Mouse (Mus musculus) ovary, postnatal 36 days (tissue): ENCODE results near the gene Sema4a.

Experiments
- DNase-seq: peaks from one replicate; pipeline ENCODE4 v3.0.0; 2022; ENCODE audit warnings: low spot score, mixed read lengths

Gene Sema4a

DNA sequence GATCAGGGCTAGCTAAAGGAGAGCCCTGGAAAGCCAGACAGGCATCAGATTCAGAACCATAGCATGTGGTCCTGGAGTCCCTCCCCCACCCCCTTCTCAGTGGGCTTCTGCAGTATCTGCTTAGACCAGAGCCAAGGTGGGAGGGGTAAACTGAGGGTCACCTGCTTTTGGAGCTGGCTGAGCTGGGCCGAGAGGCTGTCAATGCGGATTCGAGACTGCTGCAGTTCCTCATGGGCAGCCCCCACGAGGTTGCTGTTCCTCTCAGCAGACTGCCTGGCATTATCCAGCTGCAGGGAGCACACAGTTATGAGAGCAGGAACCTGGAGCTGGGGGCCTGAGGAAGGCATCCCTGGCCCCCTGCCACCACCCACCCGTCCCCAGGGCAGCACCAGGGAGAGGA is 25.1 kb upstream of the Sema4a start:
- no peak for DNase-seq

DNA sequence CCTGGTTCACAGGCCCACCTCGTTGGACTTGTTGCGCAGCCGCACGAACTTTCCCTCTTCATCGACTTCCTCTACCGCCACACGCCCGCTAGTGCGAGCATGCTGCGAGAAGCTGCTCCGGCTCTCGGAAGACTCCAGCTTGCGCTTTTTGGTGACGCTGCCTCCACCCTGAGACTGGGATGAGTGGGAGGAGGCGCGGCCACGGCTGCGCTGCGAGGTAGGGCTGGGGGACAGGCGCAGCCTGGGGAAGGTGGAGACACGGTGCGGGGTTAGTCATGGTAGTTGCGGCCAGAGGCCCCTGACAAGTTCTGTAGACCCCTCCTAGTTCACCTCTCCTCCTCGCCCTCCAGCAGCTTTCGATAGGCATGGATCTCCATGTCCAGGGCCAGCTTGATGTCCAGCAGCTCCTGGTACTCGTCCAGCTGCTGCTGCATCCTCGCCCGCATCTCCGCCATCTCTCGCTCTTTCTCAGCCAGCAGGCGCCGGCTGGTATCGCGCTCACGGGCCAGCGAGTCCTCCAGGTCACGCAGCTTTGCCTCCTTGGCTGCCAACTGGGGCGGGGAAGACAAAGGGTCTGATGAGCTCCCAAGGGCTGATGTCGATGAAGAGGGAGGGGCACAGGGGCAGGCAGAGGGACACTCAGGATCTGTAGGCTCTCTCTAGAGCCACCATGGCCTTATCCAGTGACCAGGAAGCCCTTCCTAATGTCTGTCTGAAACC is 23.8 kb upstream of the Sema4a start:
- no peak for DNase-seq

DNA sequence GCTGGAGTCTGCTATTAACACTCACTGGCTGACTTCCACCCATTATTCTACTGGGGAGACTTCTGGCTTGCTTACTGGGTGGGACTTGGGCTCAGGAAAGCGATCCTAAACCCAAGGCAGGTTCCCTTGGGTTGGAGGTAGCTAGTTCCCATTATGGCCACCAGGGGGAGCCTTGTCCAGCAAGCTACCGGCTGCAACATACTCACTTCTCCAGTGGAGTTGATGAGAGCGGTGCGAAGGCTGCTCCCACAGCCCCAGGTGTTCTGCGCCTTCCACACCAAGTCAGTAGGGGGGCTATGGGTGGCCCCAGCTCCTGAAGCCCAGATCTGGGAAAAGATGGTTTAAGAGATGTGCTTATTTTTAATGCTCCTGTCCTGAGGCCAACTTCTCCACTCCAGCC is 22.6 kb upstream of the Sema4a start:
- DNase-seq: peak; percentile 66

DNA sequence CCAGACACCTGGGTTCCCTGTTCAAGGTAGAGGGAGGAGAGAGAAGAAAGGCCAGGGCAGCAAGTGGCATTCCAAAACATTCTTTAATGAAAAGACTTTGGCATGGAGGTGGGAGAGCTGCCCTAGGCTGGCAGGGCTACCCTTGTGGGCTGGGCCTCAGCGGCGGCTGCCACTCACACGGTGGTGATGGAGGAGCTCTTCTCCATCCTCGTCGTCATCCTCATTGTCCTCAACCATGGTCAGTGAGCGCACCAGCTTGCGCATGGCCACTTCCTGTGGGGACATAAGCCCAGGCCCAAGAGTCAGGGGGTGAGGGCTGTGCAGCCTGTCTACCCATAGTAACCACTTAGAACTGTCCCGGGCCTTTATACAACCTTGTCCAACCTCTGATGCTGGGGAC is 22.2 kb upstream of the Sema4a start:
- no peak for DNase-seq

DNA sequence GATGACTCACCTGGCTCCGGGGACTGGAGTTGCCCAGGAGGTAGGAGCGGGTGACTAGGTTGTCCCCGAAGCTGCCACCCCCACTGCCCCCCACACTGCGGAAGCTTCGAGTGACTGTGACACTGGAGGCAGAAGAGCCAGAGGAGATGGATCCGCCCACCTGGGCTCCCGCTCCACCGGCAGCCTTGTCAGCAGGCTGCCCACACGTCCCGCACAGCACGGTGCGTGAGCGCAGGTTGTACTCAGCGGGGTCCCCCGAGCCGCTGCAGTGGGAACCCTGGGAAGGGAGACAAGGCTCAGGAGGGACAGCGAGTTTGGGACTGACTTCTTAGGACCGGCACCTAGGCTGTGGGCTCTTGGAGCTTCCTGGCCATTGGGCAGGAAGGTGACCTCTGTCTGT is 21.4 kb upstream of the Sema4a start:
- no peak for DNase-seq

DNA sequence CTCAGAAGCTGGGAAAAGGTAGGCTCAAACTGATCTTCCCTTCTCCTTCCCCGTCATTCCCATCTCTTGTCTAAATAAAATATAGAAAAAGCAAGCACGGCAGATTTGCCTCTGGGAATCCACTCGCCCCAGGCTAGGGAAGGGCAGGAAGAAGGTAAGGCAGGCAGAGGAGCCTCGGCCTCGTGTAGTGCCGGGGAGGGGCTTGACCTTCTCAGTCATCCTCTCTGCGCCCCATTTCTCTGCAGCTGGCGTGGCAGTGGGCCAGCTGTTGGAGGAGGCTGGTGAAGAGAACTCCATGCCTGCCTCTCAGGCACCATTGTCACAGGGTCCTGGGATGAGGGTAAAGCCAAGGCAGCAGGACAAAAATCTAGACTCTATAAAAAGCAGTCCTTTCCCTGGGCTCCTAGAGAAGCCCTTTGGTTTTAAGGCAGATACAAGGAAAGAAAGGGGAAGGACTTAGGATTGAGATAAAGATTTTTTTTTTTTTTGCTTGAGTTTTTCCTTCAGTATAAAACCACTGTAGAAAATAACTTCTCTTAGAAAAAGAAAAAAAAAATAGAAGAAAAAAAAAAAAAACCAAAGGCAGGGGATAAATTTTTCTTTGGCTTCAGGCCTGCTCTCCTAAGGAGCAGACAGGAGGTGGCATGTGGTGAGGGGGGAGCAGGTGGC is 20.5 kb upstream of the Sema4a start:
- DNase-seq: no peak

DNA sequence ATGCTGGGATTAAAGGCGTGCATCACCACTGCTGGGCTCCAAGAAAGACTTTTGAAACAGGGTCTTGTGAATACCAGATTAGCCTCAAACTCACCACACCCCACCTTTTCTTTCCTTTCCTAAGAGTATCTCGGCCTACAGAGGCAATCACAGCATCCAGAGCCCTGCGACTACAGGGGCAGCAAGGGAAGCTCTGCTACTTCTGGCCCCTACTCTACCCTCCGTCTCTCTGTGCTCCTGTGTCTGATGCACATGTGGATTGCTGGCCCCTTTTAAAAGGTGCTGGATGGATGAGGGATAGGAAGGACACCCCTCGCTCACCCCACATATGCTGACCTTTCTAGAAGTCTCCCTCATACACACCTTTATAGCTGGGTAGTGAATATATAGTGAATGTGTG is 19.7 kb upstream of the Sema4a start:
- no peak for DNase-seq

DNA sequence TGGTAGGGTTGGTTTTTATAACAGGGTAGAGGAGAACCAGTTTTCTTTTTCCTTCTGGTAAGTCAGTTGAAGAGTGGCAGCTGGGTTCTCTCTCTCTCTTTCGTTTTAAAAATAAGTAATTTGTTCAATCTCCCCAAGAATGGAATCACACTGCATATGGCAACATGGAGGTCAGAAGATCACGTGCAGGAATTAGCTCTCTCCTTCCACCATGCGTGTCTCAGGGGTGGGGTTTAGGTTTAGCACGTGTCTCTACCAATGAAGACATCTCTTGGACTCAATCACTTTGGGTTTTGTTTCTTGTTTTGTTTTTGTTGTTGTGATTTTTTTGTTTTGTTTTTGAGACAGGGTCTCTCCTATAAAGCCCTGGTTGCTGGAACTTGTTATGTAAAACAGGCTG is 18.8 kb upstream of the Sema4a start:
- no peak for DNase-seq

DNA sequence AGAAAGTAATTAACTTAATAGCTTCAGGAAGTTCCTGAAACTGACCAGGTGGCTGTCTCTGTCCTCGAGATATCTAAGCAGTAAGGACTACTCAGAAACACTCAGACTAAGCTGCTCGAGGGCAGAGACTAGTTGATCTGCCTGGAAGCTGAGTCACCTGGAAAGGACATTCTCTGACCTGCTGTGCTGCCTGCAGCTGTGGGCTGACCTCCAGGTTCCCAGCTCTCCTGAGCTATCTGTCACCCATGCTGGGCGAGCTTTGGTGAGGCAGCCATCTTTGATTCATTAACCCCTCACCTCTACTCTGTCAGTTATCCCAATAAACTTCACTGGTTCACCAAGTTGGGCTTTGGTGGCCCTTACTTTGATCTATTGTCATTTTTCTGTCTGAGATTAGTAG is 18.2 kb upstream of the Sema4a start:
- no peak for DNase-seq

DNA sequence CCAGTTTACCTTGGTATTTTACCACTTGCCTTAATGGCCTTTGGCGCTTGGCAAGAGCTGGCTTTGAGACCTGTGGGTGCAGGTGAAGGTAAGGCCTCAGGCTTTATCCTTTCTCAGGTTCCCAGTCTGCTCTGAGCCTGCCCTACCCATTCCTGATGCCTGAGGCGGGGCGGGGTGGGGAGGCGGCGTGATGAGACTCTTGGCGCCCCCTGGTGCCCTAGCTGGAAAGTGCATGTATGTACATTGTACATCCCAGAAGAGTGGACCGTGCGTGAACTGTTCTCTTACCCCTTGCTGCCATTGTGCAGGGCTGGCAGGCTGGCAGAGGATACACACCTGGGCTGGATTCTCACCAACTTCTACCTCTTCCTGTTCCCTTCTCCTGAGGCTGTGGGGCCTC is 16.8 kb upstream of the Sema4a start:
- DNase-seq: peak; percentile 80

DNA sequence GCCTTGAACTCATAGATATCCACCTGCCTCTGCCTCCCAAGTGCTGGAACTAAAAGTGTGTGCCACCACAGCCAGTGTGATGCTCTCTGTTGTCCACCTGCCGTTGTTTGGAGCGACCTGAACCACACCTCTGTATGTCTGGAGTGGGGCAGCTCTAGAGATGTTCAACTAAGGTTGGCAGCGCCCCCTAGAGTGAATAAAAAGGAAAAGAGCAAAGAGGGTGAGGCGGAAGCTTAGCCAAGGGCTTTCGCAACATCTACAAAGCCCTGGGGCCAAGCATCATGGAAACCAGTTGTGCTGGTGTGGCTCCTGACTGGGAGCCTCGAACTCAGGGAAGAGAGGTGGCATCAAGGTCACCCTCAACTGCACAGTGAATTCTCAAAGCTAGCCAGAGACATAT is 15.4 kb upstream of the Sema4a start:
- DNase-seq: no peak

DNA sequence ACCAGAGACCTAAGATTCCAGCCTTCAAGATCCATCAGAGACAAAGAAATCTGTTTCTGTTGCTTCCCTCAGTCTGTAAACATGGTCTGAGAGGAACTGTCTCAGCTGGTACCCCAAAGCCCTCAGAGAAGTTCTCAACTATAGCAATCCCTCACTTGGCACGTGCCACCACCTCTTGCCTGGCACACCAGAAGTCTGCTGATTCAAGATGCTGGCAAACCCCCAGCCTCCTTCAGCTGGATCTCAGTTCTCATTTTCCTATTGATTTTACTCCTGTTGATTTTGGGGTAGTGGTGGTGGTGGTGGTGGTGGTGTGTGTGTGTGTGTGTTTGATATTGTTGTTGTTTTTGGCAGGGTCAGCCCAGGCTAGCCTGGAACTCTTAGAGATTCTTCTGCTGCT is 12.6 kb upstream of the Sema4a start:
- no peak for DNase-seq

DNA sequence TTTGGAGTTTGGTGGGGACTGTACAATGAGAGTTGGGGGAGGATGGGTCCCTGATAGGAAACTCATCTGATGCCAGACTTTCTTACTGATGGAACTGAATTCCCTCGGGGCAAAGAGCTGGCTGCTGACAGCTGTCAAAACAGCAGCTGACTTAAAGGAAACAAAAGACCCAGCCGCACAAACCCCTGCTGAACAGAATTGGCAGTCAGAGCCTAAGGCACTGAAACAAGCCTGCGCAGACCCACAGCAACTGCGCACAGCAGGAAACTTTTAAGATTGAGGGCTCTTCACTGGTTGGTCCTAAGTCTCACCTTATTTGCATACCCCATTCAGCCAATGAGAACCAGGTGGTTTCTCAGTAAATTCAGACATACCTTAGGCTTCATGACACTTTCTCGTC is 12.0 kb upstream of the Sema4a start:
- no peak for DNase-seq

DNA sequence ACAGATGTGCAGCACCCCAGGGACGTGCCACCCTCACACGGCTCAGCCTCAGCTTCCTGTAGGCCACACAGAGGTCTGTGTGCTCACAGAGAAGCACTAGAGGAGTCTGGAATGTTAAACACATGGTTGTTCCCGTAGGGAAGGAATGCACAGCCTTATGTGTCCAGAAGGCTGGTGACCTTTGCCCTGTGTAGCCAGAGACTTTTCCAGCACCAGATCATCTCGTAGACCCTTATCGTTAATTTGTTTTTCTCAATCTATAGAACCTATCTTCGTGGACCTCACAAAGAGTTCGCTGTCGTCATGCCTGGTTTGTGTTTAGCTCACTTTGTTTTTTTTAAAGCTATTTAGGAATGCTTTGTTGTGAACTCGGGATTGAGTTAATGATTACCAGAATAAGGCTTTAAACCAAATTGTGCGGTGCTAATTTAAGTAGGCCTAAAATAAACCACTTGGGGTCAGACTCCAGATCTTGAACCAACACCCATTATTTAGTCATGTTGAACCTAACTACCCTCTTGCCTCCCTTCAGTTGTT is 10.0 kb upstream of the Sema4a start:
- DNase-seq: no peak

DNA sequence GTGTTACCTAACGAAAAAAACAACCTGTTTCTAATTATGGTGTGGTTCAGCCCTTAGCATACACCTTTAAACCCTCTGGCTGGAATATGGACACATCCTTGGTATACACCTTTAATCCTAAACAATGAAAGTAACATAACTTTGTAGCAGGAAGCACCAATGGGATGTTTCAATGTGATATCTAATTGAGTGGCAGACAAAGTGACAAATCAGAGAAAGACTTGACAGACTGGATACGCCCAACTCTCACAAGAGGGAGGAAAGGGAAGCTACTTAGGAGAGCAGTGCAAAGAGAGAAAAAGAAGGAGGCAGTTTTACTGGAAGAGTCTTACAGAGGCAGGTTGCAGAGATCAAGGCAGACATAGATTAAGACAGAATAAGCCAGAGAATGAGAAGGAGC is 8.5 kb upstream of the Sema4a start:
- DNase-seq: no peak

DNA sequence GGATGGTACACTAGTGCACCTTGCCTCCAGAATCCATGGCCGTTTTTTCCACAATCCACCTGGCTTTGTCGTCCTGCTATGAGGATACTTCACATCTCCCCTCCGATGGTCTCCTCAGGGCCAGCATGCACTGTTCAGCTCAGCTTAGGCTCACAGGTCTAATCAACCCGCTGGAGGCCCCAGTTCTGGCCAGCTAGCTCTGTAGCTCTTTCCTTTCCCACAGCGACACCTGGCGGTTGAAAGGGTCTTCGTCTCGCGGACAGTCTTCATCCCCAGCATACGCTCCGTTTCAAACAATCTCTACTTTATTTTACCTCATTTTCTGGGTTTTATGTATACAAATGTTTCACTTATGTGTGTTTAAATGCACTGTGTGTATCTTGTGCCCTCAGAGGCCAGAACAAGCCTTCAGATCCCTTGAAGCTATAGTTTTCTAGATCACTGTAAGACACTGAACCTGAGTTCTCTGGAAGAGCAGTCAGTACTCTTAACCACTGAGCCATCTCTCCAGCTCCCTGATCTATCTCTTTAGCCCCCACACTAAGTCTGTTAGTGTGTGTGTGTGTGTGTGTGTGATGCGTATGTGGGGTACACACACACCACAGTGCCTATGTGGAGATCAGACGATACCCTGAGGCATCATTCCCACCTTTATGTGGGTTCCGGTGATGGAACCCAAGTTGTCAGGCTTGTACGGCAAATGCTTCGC is 6.3 kb upstream of the Sema4a start:
- peak; percentile 88 for DNase-seq

DNA sequence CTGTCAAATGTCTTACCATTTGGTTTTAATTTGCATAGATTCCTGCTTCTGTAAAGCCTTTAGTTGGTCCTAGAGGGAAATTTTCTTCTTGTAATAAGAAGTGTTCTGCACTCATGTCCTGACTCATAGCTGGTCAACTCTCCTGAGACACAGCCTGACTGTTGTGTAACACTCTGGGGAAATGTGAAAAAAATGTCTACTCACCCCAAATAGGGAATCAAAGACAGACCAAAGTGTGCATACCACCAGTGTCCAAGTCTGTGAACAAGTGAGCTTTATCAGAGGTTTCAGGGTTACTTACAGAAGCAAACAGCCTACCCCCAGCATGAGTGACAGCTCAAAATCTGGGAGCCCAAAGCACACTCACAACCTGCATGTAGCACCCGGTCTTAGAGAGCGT is 4.1 kb upstream of the Sema4a start:
- no peak for DNase-seq

DNA sequence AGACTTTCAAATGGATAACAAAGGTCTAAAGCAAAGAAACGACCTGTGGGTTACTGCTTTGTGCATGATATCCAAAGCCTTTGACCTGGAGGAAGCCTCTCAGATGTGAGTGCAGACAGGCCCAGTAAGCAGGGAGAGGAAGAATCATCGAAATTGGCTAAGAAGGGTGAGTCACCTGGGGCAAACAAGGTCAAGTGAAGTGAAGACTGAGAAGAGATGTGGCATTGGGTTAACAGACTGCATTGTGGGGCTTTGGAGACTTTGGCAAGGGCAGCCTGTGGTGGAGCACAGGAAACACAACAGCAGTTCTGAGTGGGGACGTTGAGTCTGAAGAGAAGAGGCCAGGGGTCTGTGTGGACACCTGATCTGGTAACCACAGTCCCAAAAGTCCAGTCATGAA is 3.4 kb upstream of the Sema4a start:
- DNase-seq: no peak

DNA sequence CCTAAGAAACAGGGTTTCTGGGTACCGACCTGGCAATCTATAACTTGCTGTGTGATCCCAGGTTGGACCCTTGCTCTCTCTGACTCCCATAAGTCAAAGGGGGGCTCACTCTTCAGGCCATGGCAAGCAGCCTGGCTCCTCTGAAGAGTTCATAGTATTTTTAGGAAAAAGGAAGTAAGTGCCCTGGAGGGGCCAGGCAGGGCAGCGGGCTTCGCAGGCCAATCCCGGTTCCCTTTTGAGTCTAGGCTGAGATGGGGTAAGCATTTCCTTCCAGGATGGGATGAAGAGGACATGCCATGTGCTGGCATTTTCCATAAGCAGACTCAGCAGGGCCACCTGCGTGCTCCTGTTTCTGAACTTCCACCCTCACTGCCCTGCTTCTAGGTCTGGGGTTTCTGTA is 953 bp downstream of the Sema4a start:
- DNase-seq: no peak

DNA sequence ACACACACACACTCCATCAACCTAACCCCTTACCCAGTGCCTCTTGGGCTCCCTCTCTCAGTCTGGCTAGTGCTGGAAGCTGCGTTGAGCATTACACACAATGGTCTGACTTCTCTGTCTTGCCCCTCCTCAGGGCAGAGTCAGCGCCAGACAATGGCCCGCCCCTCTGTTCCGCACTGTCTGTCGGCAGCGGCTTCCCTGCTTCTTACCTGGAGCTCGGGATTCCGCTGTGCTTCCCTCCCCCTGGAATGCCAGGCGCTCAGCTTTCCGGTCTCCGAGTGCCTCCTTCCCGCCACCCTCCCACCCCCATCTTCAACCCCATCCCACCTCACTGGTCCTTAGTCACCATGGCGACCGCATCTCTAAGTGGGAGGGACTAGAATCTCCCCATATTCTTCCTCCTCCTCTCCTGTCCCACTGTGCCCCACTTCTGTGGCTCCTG is 2.2 kb downstream of the Sema4a start:
- no peak for DNase-seq

DNA sequence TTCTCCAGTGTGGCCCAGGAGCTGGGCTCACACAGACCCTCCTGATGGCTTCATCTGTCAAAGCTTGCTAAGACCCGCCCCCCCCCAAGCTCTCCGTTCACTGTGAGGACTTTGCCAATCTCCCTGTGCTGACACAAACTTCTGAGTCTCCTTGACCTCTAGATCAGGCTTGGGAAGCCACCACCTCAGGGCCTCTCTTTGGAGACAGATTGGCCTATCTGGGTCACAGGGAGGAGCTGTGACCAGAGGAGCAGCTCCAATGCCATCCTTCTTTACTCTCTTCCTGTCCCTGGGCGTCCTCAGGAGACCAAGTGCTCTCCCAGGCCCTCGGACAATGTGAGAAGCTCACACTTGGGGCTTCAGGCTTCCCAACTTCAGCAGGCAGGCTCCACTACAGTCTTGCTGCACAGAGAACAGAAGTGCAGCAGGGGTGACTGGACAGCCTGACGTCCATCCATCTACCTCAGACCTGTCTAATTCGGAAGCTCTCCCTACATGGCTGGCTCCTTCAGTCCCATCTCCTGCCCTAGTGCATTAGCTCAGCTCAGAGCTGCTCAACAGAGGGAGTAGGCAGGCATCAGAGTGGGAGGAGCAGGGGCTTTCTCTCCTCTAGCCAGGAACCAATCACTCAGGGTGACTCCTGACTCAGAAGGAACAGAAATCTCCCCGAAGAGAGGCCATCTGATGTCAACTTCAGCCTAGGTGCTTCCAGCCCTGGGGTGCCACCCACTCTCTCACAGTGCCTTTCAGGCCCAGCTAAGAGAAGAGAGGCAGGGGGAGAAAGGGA is 4.0 kb downstream of the Sema4a start:
- DNase-seq: no peak

DNA sequence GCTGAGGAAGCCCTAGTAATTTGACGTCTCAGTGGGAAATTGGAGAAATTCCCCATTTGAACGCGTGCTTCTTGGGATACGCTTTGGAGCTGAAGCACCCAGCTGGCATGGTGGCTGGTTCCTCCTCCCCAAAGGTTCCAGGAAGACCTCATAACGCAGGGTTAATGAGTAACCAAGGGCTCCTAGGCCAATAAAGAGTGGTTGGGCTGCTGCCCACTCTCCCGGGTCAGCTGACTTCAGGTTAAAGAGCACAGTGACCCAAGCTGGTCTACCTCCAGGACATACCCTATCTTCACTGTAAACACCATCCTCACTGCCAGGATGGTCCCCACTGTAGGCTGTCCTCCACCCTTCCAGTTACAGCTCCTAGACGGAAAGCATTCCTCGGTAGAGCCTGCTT is 4.7 kb downstream of the Sema4a start:
- no peak for DNase-seq
